Mouse (Mus musculus) thymus, adult 2 months (tissue): ENCODE measurements around the gene Utrn. TPM values are rescaled to one million over a fixed set of nuclear protein-coding genes. Genes with fewer than 3 reads are reported as not detected.

ENCODE experiments used
- DNase-seq: peaks from one replicate; pipeline ENCODE4 v3.0.0; 2021
- H3K27ac ChIP-seq: fragments of 200-500 bp; 2 replicates; pipeline ENCODE4 v1.5.1; 2012; ENCODE audit warnings: low read length, control low read depth; ENCODE audit not compliant: control insufficient read depth, insufficient read depth
- H3K27me3 ChIP-seq: fragments of 200-500 bp; 2 replicates; pipeline ENCODE4 v1.6.1; 2012; ENCODE audit warnings: mild to moderate bottlenecking, low read length, moderate library complexity, mixed read lengths; ENCODE audit not compliant: control insufficient read depth, insufficient read depth
- H3K36me3 ChIP-seq: fragments of 200-500 bp; 2 replicates; pipeline ENCODE4 v1.6.1; 2012; ENCODE audit warnings: mild to moderate bottlenecking, low read length, moderate library complexity; ENCODE audit not compliant: control insufficient read depth, insufficient read depth
- H3K4me1 ChIP-seq: fragments of 200-500 bp; replicated peaks from 2 replicates; pipeline ENCODE4 v1.6.1; 2012; ENCODE audit warnings: low read length; ENCODE audit not compliant: control insufficient read depth, insufficient read depth
- H3K4me3 ChIP-seq: fragments of 200-500 bp; 2 replicates; pipeline ENCODE4 v1.5.1; 2012; ENCODE audit warnings: mild to moderate bottlenecking, low read length, control low read depth, moderate library complexity; ENCODE audit not compliant: control insufficient read depth, insufficient read depth
- CTCF ChIP-seq: fragments of 200-500 bp; IDR thresholded peaks from 2 replicates; pipeline ENCODE4 v1.5.1; 2012; ENCODE audit warnings: mild to moderate bottlenecking, control low read depth, low read length, moderate library complexity, borderline replicate concordance; ENCODE audit not compliant: control insufficient read depth, poor library complexity, insufficient read depth; ENCODE audit errors: extremely low read depth
- POLR2A ChIP-seq: fragments of 200-500 bp; IDR thresholded peaks from 2 replicates; pipeline ENCODE4 v1.6.1; 2012; ENCODE audit warnings: mild to moderate bottlenecking, low read length, control low read depth, moderate library complexity; ENCODE audit not compliant: control insufficient read depth, poor library complexity, insufficient read depth; ENCODE audit errors: extremely low read depth
- WGBS: fragments of 180-500 bp; shearing (Covaris S2); methylation state at CpG from one replicate; pipeline ENCODE4 v1.1.7; 2018; 5-methylcytosine and 5-hydroxymethylcytosine counted together
- polyA plus RNA-seq: library from polyadenylated mRNA; depleted of rRNA; stranded (reverse); fragments of >200 nt; gene quantifications from 2 replicates; pipeline ENCODE4 v1.2.3, GENCODE M21; 2012

Utrn gene
- polyA plus RNA-seq, 1 experiment: 30.3 TPM

GRCm38 (mm10) chr10:12854298-12854697, 14.9 kb downstream of the Utrn start:
- no peak overlapping the region for H3K4me3 ChIP-seq
- peaks cover 3% of the 10 kb centered on the region; the same call in 1 of the 2 replicates for H3K4me1 ChIP-seq
- DNase-seq: no peak
- H3K27ac ChIP-seq: no peak overlapping the region
- TF ChIP-seq POLR2A (no peak), CTCF (no peak)
- no peaks in the 10 kb centered on the region for H3K27me3 ChIP-seq
- WGBS: 92% methylated on average over 6 of the region's 6 CpGs
- no peaks in the 10 kb centered on the region for H3K36me3 ChIP-seq

DNA sequence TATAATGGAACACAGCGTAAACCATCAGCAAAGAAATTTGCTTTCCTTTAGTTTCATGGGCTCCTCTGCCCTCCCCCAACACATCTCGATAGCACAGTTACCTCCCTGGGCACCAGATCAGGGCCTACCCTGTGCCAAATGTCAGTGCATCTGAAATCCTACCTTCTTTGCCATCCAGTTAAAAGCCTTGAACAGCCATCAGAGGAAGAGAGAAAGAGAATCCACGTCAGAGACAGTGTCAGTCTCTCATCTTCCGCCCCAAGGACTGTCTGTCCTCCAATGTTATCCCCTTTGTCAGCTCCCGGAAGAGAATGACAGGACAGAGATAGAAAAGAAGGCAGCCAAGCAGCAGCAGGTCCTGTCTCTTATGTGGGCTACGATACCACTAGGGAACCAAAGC, 15.4 kb downstream of the Utrn start:
- peaks cover 3% of the 10 kb centered on the region; the same call in 1 of the 2 replicates for H3K4me1 ChIP-seq
- no peak overlapping the region for H3K4me3 ChIP-seq
- TF ChIP-seq POLR2A (no peak), CTCF (no peak)
- no peak for DNase-seq
- WGBS: 96% methylated on average over 6 of the region's 6 CpGs
- H3K27ac ChIP-seq: no peak overlapping the region
- no peaks in the 10 kb centered on the region for H3K36me3 ChIP-seq
- H3K27me3 ChIP-seq: no peaks in the 10 kb centered on the region

DNA sequence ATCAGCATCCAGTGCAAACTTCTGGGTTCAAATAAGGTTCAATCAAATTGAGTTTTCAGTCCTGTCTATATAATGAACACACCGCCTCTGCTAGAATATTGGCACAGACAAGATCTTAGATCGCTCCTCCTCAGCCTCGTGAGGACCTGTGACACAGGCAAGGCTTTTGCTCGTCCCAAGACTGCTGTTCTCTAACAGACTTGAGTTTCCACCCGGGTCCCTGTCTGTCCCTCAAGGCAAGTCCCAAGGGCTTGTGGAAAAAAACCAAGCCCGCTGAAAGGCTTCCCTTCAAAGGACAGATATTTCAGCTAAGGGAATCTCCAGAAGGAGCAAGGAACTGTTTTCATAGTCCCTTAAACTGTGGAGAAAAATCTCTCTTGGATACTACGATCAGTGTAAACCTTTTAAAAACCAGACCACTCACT, 16.0 kb downstream of the Utrn start:
- Histone ChIP-seq H3K36me3 (no peaks in the 10 kb centered on the region), H3K4me1 (peaks cover 3% of the 10 kb centered on the region; the same call in 1 of the 2 replicates), H3K27ac (no peak overlapping the region), H3K27me3 (no peaks in the 10 kb centered on the region), H3K4me3 (no peak overlapping the region)
- no peak for TF ChIP-seq CTCF
- no peak for TF ChIP-seq POLR2A
- 95% methylated on average over 7 of the region's 7 CpGs for whole genome bisulfite sequencing
- DNase-seq: no peak

DNA sequence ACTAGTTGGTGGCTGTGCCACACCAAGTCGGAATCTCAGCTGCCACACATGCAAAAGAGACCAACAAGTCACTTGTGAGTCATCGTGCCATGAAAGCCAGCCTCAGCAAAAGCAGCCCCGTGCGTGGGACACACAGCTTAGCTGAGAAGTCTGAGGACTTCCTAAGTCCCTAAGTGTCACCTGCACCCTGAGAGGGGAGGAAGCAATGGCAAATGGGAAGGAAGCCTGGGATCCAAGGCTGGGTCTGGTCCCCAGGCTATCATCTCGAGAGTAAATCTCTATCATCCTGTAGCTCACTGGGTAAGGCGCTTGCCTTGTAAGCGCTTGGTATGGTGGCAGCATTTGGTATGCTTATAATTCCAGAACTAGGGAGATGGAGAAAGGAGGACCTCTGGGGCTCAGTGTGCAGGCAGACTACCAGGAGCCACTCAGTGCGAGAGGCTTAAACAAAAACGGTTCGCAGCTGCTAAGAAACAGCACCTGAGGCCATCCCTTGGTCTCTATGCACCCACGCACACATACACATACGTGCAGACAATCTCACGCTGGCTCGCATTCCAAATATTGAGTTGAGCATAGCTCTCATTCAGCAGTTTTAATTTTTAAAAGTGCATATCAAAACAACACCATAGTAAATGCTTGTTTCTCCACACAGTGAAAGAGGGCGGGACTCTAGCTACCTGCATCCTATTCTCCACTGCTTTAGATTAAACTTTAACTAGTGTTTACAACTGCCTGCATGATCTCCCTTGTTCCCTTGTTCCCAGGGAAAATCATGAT, 16.6 kb downstream of the Utrn start:
- H3K36me3 ChIP-seq: no peaks in the 10 kb centered on the region
- no peak for DNase-seq
- no peak overlapping the region for H3K27ac ChIP-seq
- no peaks in the 10 kb centered on the region for H3K27me3 ChIP-seq
- TF ChIP-seq CTCF: no peak
- TF ChIP-seq POLR2A: no peak
- peaks cover 3% of the 10 kb centered on the region; the same call in 1 of the 2 replicates for H3K4me1 ChIP-seq
- WGBS: 97% methylated on average over 15 of the region's 15 CpGs
- no peak overlapping the region for H3K4me3 ChIP-seq

GRCm38 (mm10) chr10:12850781-12851471, 18.2 kb downstream of the Utrn start:
- no peak for DNase-seq
- H3K27me3 ChIP-seq: no peaks in the 10 kb centered on the region
- TF ChIP-seq POLR2A (no peak), CTCF (no peak)
- no peaks in the 10 kb centered on the region for H3K36me3 ChIP-seq
- 83% methylated on average over 7 of the region's 7 CpGs for WGBS
- no peak overlapping the region for H3K27ac ChIP-seq
- no peak overlapping the region for H3K4me3 ChIP-seq
- peaks cover 3% of the 10 kb centered on the region; the same call in 1 of the 2 replicates for H3K4me1 ChIP-seq

- DNase-seq: no peak
- 97% methylated on average over 10 of the region's 10 CpGs for WGBS
- Histone ChIP-seq H3K4me3 (no peak overlapping the region), H3K4me1 (peaks cover 3% of the 10 kb centered on the region; the same call in 1 of the 2 replicates), H3K36me3 (no peaks in the 10 kb centered on the region), H3K27me3 (no peaks in the 10 kb centered on the region), H3K27ac (no peak overlapping the region)
- TF ChIP-seq CTCF (no peak), POLR2A (no peak)
These were observed 20.6 kb downstream of the Utrn start for GRCm38 (mm10) chr10:12848322-12849108.
